Mouse (Mus musculus) bone marrow macrophage, adult 2 months (primary cell): ENCODE results near the gene Rbms2.

ENCODE experiments used
- CTCF ChIP-seq: IDR thresholded peaks from 2 replicates; pipeline ENCODE4 v1.5.1; 2012; ENCODE audit warnings: low read depth, mild to moderate bottlenecking, low read length, moderate library complexity
- POLR2A ChIP-seq: IDR thresholded peaks from 2 replicates; pipeline ENCODE4 v1.6.1; 2012; ENCODE audit warnings: mild to moderate bottlenecking, low read depth, low read length, borderline replicate concordance

- TF ChIP-seq CTCF: no peak
- no peak for TF ChIP-seq POLR2A
These were observed 83.2 kb downstream of the Rbms2 start for GRCm38 (mm10) chr10:128096693-128097586.
